Mouse (Mus musculus): ENCODE measurements around the gene Ifngr2.

Gene Ifngr2

DNA sequence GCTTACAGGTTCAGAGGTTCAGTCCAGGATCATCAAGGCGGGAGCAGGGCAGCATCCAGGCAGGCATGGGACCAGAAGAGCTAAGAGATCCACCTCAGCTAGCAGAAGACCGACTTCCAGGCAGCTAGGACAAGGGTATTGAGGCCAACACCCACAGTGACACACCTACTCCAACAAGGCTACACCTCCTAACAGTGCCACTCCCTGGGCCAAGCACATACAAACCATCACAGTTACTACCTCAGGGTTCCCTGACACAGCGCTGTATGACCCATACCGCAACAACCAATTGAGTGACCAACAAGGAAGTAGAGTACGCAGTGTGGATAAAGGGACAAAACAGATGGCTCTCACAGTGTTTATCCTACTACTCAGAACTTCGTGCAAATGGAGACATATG lies 10.5 kb upstream of the Ifngr2 start:
- DNase-seq (ENCODE audit: low spot score in 2 of 2) = no peak

GRCm38 (mm10) chr16:91537065-91537464 lies 9.8 kb upstream of the Ifngr2 start:
- no peak for DNase-seq (ENCODE audit: low spot score in 2 of 2)

DNA sequence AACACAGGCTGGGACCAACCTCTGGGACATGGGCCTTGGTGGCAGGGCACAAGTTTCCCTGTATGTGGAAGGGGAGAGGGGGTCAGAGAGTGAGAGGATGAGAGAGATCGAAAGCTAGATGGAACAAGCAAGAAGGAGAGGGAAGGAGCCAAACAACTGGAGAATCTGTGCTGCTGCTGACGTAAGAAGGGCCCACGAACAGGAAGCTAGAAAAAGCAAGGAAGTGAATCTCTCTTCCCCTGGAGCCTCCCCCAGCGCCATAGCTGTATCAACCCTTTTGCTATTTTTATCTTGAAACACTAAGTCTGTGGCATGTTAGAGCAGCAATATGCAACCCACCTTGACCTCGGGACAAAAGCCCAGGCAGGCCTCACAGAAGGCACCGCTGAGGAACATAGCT lies 8.8 kb upstream of the Ifngr2 start:
- no peak for DNase-seq (ENCODE audit: low spot score in 2 of 2)

GRCm38 (mm10) chr16:91538513-91538912 lies 8.4 kb upstream of the Ifngr2 start:
- DNase-seq (ENCODE audit: low spot score in 2 of 2) = no peak

DNA sequence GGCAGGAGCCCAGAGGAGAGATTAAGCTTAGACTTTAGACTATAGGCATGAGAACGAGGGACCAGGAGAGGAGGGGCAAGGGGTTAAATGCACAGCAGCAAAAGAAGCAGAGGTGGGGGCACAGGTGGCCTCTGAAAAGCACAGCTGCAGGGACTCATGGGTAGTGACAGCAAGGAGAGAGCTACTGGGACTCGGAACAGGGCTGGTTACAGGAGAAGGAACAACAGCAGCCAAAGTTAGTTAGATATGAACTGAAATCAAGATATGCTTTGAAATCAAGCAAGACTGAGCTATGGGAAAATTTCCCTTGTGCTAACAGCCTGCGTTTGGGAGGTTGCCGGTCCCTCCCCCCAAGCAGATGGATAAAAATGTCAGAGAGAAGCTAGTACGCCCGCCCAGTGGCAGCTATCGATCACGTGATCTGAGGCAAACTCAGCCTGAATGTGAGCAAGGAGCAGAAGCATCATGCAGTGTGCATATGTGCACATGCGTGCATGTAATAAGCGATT lies 5.2 kb upstream of the Ifngr2 start:
- no peak for DNase-seq (ENCODE audit: low spot score in 2 of 2)

DNA sequence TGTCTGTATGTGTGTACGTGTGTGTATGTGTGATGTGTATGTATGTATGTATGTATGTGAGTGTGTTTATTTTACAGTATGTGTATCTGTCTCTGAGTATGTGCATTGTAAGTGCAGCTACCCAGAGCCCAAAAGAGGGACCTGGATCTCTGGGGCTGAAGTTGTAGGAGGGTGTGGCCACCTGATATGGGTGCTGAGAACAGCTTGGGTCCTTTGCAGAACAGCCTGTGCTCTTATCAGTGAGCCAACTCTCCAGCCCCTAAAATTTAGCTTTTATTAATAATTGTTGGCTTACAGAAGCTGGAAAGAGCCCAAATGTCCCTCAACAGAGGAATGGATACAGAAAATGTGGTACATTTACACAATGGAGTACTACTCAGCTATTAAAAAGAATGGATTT lies 3.3 kb upstream of the Ifngr2 start:
- no peak for DNase-seq (ENCODE audit: low spot score in 2 of 2)

DNA sequence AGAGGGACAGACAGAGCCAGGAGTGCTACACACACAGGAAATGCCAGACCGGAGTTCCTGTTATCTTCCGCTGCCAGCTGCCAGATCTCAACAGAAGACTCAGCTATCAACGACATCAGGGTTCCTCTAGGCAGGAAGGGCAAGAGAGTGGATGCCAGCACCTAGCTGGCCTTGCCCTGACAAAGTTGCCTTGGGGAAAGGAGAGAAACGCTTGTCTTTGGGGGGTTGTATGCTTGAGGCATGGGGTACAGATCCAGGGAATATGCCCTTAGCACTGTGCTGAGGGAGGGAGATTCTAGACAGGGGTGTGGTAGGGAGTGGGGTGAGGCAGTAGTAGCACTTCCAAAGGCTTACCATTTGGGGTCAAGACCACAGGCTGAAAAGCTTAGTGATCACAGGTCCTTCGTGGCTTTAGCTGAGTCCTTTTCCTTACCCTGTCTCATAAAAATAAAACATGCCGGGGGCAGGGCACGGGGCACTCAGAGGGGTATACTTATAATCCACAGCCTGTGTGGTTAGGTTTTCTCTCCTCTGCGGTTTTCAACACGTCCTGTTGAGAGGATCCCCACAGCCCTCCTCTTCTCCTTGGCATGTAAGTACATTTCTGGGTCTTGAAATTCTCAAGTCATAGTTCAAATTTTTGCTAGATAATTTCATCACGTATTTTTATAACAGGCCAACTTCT lies 1.1 kb upstream of the Ifngr2 start:
- no peak for DNase-seq (ENCODE audit: low spot score in 2 of 2)

DNA sequence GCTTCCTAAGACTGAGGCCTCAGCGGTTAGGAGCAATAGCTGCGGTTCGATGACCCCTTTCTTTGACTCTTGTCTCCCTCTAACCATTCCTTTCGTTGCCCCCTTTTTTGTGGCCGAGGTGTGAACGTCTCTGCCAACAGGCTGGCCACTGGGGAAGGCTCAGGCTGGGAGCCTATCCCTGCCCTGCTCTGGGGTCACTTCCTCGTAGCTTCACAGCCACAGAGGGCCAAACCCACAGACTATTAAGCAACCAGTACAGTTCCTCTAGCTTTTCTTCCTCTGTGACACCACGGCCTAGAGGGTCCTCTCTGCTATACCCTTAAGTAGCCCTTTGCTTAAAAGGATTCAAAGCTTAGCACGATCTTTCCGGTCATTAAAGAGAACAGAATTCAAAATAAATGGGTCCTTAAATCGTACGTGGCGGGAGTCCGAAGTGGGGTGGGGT lies 459 bp upstream of the Ifngr2 start:
- DNase-seq (ENCODE audit: low spot score in 2 of 2) = no peak

- DNase-seq (ENCODE audit: low spot score in 2 of 2) = no peak
Measured at GRCm38 (mm10) chr16:91547974-91548373, 1.1 kb downstream of the Ifngr2 start.

- no peak for DNase-seq (ENCODE audit: low spot score in 2 of 2)
Measured at GRCm38 (mm10) chr16:91548586-91548985, 1.7 kb downstream of the Ifngr2 start.

- no peak for DNase-seq (ENCODE audit: low spot score in 2 of 2)
Measured at GRCm38 (mm10) chr16:91548996-91549395, 2.1 kb downstream of the Ifngr2 start.

DNA sequence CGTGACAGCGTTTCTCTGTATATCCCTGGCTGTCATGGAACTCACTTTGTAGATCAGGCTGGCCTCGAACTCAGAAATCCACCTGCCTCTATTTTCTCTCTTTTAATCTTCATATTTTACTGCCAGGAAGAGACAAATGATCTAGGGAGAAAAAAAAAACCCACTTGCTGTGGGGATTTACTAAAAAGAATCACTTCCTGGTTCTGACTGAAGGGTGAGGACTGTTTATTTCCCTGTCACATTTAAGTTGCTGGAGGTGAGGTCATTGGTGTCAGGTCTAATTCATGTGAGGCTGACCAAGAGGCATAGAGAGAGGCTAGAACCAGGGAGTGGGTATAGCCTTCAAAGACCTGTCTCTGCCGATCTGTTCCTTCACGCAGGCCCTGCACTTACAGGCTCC lies 2.7 kb downstream of the Ifngr2 start:
- DNase-seq (ENCODE audit: low spot score in 2 of 2) = no peak

DNA sequence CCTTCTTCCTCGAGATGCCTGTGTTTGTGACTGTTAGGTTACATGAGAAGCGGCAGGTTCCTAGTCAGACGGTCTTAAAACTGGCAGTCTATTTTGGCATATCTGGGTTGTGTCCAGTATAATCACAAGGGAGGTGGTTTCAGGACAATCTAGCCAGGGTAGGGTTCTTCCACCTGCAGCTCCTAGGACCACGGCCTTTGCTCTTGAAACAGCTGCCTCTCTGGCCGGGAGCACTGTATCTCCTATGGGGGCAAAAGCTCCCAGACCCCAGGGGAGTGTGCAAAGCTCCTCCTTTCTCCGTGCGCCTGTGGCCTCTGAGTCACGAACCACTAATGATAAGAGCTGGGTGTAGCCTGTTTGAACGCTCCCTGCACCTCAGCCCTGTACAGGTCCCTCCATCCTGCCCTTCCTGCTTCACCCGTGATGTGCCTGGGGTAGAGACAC lies 4.2 kb downstream of the Ifngr2 start:
- no peak for DNase-seq (ENCODE audit: low spot score in 2 of 2)

DNA sequence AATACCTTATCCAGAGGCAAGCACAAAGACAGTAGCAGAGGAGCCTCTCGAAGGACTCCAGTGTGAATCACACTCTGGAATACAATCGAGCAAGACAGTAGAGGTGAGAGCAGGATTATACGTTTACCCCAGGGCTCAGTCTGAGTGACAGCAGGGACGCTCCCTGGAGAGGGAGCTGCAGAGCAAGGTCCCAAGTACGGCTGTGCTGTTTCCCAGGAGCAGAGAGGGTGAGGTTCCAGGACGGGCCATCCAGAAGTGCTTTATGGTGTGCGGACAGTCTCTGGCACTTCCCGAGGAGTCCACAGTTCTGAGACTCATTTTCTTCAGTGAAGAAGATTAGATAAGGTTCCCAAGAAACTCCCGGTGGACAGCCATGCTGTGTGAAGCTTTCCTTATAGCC lies 5.2 kb downstream of the Ifngr2 start:
- no peak for DNase-seq (ENCODE audit: low spot score in 2 of 2)

- no peak for DNase-seq (ENCODE audit: low spot score in 2 of 2)
Measured at GRCm38 (mm10) chr16:91553625-91554024, 6.8 kb downstream of the Ifngr2 start.

GRCm38 (mm10) chr16:91555017-91555605 lies 8.2 kb downstream of the Ifngr2 start:
- no peak for DNase-seq (ENCODE audit: low spot score in 2 of 2)

DNA sequence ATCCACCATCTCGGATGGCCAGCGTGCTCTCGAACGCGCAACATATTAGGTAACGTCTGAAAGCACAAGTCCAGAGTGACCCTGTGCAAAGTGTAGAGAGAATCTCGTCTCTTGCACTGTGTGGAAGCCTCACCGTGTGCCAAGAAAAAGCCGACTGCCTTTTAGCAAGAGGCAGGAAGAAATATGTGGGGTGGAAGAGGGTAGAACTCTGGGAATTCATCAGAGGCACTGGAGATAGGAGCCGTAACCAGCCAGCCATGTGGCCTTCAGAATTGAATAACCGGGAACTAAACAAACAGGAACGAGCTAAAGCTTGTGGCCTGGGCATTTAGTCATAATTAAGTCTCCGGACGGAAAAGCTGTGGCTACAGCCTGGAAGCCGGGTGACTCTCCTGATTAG lies 9.8 kb downstream of the Ifngr2 start:
- no peak for DNase-seq (ENCODE audit: low spot score in 2 of 2)

- no peak for DNase-seq (ENCODE audit: low spot score in 2 of 2)
Measured at GRCm38 (mm10) chr16:91557214-91557613, 10.3 kb downstream of the Ifngr2 start.

DNA sequence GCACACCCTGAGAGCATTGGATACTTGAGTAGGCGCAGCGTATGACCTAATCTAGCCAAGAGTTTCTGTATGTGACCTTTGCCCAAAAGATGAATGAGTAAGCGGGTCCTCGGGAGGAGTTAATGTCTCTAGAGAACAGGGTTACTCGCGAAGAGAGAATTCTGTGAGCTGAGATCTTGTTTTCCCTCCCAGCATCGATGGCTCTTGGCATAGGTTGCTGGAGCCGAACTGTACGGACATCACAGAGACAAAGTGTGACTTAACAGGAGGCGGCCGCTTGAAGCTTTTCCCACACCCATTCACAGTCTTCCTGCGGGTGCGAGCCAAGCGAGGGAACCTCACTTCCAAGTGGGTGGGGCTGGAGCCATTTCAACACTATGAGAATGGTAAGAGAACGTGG lies 10.8 kb downstream of the Ifngr2 start:
- peak in 1 of 2 experiments; percentile 72 for DNase-seq (ENCODE audit: low spot score in 2 of 2)

DNA sequence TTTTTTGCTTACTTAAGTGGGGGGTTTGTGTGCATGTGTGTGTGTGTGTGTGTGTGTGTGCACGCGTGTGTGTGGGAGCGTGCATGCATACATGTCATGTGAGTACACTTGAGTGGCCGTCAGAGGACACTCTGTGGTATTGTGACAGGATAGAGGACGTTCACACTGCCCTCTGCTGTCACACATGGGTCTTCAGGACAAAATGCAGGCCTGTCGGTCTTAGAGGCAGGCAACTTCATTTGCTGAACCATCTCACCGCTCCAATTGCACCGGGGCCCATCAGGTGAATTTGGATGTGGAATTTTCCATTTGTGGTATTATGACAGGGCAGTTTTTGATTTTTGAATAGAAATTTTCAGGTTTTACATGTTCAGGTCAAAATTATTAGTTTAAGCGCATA lies 14.2 kb downstream of the Ifngr2 start:
- no peak for DNase-seq (ENCODE audit: low spot score in 2 of 2)

DNA sequence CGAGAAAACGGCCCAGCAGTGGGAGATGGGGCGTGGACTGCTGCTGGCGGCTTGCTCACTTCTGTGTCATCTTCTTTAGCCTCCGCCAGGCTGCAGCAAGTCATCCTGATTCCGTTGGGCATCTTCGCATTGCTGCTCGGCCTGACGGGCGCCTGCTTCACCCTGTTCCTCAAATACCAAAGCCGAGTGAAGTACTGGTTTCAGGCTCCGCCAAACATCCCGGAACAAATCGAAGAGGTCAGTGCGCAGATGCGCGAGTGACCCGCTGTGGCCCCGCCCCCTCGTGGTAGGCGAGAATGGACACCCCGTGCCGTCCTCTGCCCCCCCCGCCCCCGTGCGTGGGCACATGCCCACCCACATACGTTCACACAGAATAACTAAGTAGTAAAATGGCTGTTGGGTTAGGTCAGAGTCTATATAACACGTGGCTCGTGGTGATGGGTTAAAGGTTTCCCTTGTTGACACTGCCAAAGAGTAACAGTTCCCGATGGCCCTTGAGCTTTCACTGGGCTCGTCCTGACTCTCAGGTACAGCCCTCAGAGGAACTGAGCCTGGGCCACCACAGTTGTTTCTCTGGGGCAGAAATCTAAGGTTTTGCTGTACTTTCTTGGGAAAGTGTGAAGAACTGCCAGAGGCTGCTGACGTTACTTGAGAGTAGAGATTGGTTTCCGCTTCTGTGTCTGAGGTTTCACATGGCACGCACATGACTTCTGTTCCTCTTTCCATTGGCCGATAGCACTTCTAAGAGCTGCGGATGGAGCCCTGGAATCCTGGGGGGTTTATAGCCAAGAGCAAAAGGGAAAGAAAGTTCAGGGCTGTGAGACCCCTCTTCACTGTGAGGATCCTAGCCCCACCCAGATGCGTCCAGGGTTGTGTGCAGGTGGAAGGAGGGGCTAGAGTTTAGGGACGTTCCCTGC lies 14.9 kb downstream of the Ifngr2 start:
- no peak for DNase-seq (ENCODE audit: low spot score in 2 of 2)

DNA sequence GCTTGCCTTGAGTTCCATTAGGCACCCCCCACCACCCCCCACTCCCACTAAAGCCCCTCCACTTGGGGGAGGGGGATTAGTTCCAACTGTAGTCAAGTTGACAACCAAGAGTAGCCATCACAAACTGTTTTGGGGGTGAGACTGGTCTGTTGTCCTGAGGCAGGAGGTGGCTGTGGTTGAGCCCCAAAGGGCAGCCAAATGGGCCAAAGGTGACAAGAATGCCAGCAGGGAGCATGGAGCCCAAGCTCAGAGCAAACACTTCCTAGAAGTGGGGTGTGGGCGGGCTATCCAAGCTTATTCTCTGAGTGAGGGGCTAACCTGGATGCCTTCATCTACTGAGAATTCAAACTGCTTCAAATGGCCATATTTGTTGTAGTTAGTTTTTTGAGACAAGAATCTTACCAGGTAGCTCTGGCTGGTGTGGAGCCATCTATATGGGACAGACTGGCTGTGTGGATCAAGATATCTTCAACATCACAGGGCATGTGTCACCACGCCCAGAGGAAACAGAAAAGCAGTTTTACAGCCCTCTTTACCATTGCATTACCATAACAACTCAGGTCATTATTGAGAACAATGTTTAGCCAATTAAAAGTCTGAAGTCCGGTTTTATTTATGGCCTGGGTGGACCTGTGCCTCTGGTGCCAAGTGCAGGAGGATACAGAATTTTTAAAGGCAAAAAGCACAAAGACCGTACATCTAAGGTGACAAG lies 17.9 kb downstream of the Ifngr2 start:
- no peak for DNase-seq (ENCODE audit: low spot score in 2 of 2)

All from urinary bladder, postnatal 36 days (tissue).